Mouse (Mus musculus) urinary bladder, postnatal 14 days (tissue): ENCODE data around the gene Vmn1r127.
"Not testable (repeated sequence)": the region's sequence is repeated elsewhere in the genome, so short reads cannot be mapped to it uniquely, and the experiment has no call there.

Experiments used
- DNase-seq: peaks from one replicate; pipeline ENCODE4 v3.0.0; 2021; ENCODE audit warnings: low spot score

Gene Vmn1r127

GRCm38 (mm10) chr7:21319761-21320160 lies at the start of gene Vmn1r127:
Gene Vmn1r127, minus strand, starts transcription at chr7:21319861.
- not testable (repeated sequence) for DNase-seq

- not testable (repeated sequence) for DNase-seq
Observed at GRCm38 (mm10) chr7:21361191-21361590, 41.5 kb upstream of the Vmn1r127 start, which contains the start of gene Vmn1r129. Gene Vmn1r129, minus strand, starts transcription at chr7:21361291.

GRCm38 (mm10) chr7:21349073-21349472 lies 29.4 kb upstream of the Vmn1r127 start, which contains the start of gene Vmn1r128:
Gene Vmn1r128, plus strand, starts transcription at chr7:21349373.
- not testable (repeated sequence) for DNase-seq

DNA sequence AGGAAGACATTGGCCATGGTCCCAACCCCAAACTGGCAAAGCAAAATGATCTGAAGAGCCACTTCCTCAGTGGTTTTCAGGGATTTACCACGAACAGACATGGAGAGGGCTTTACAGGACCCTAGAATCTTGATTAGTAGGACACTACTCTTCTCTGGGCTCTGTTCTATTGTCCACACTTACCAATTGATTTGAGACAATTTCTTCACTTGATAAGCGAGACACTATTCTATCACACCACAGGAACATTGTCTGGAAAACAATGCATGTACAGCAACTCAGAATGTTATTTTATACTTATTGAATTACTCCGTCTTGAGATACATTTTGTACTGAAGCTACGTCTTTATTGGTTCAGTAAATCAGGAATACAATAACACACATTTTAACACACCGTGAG lies 18.3 kb downstream of the Vmn1r127 start, which contains the start of gene Vmn1r126:
Gene Vmn1r126, minus strand, starts transcription at position 101 of the 400 bp plus-strand sequence.
- not testable (repeated sequence) for DNase-seq

- DNase-seq: not testable (repeated sequence)
Observed at GRCm38 (mm10) chr7:21271879-21272278, 47.8 kb downstream of the Vmn1r127 start, which contains the start of gene Vmn1r125. Gene Vmn1r125, plus strand, starts transcription at chr7:21272179.
